Mouse (Mus musculus): ENCODE results near the gene Fmn2.

Fmn2 gene

GRCm38 (mm10) chr1:174811846-174812245 lies 310.2 kb downstream of the Fmn2 start:
- DNase-seq (ENCODE audit: low spot score) = no peak

GRCm38 (mm10) chr1:174826562-174826961 lies 324.9 kb downstream of the Fmn2 start:
- peak; percentile 49 for DNase-seq (ENCODE audit: low spot score)

GRCm38 (mm10) chr1:174836861-174837260 lies 335.2 kb downstream of the Fmn2 start:
- no peak for DNase-seq (ENCODE audit: low spot score)

- DNase-seq (ENCODE audit: low spot score) = no peak
These were observed 343.2 kb downstream of the Fmn2 start for GRCm38 (mm10) chr1:174844786-174845185.

- no peak for DNase-seq (ENCODE audit: low spot score)
These were observed 354.6 kb downstream of the Fmn2 start for GRCm38 (mm10) chr1:174856188-174856587.

GRCm38 (mm10) chr1:174860407-174861118 lies 358.9 kb downstream of the Fmn2 start:
- DNase-seq (ENCODE audit: low spot score) = no peak

Data from embryo, embryonic 10.5 days (tissue).